Mouse (Mus musculus): ENCODE results near the gene Slc7a7.

- TF ChIP-seq POLR2A (IDR thresholded peaks at IDR 0.05; ENCODE audit: borderline replicate concordance, insufficient read depth, low read length) (no peak), CTCF (IDR thresholded peaks at IDR 0.05; ENCODE audit: borderline replicate concordance, insufficient read depth, low read depth, low read length) (no peak)
Measured at GRCm38 (mm10) chr14:54379571-54379970, 38.0 kb downstream of the Slc7a7 start.

Data from cerebellum, adult 2 months (tissue).